Mouse (Mus musculus): ENCODE measurements around the gene Olfr1416.
"Not testable (repeated sequence)": the region's sequence is repeated elsewhere in the genome, so short reads cannot be mapped to it uniquely, and the experiment has no call there.

Gene Olfr1416

DNA sequence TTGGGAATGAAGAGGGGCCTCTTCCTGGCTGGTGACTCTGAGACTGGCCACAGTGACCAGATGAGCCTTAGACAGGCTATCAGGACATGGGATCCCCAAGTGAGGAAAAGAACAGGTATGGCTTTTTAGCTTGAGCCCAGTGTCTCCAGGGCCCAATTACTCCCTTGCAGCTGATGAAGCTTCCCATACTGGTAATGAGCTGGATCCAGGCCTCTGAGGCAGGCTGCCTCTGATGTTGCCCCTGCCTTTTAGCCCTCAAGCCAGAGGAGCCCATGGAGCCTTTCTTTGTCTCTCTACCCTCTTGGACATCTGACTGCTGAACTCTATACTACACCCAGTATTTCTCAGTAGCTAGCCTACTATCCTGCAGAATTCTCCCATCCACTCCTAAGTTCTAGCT lies at the start of gene Olfr1416:
Gene Olfr1416 (minus strand): TSS at position 101 of the 400 bp plus-strand sequence.
- DNase-seq (ENCODE audit: low spot score), result no peak

DNA sequence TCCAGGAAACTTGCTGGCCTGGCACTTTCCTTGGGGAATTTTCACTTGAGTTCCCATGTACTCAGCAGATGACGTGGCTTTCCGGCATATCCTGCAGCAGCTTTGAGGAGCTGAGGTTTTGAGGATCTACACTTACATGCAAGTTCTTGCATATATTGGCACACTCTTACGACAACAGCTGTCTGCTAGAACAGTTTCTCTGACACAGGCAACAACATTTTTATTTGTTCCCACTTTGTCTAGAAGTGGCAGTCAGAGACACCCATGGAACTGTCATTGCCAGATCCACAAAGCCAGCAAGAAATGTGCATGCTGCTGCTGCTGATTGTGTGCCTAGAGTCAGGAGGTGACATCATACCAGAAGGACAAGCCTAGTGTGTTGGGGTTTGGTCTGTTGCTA lies 38.9 kb upstream of the Olfr1416 start:
- DNase-seq (ENCODE audit: low spot score), result no peak

DNA sequence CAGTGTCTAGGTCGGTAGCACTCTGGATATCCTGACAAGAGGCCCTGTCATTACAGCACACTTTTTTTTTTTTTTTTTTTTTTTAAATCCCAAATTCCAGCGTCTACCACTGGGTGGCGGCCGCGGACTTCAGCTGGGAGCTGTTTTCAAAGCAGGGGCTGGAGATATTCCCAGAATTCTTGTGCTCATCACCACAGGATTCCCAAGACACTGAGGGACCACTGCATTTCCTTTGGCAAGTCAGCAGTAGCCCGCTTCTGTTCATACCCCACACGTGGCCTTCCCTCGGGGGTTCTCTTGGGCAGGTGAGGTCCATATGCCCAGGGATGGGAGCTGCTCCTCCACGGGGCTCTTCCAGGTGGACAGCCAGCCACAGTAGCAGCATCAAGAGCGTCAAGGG lies 36.5 kb upstream of the Olfr1416 start:
- no peak for DNase-seq (ENCODE audit: low spot score)

DNA sequence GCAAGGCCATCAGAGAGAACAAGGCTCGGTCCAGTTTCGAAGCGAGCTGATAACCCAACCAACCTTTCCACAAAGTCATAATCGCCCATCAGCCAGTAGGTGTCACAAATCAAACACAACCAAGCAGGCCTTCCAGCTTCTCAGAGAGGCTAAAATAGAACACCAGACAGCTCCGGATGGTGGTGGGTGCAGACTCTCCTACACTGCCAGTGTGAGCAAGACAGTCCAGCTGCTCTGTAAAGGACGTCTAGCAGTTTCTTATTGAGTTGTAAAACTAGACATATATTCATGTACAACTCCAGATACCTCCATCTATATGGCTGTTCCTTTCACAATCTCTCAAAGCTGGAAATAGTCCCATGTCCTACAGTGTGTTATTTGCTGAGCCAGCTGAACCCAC lies 34.1 kb upstream of the Olfr1416 start:
- DNase-seq (ENCODE audit: low spot score), result no peak

DNA sequence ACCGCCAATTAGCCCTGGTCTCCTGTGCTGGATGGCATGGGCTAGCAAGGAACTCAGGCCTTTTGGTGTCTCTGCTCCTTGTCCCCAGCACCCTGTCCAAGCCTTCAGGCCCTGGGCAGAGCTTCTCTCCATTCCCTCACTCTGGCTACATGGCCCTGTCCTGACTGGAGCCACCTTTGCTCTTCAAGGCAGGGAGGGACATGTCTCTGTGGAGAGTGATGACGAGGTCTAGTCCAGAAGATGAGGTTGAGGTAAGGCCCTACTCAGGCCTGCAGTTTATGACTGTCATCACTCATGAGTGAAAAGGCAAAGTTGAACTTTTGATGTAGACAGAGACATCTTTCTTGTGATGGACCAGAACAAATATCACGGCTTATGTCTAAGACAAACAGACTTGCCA lies 33.6 kb upstream of the Olfr1416 start, which contains the start of gene Olfr1414:
Gene Olfr1414 (minus strand): TSS at position 101 of the 400 bp plus-strand sequence.
- no peak for DNase-seq (ENCODE audit: low spot score)

DNA sequence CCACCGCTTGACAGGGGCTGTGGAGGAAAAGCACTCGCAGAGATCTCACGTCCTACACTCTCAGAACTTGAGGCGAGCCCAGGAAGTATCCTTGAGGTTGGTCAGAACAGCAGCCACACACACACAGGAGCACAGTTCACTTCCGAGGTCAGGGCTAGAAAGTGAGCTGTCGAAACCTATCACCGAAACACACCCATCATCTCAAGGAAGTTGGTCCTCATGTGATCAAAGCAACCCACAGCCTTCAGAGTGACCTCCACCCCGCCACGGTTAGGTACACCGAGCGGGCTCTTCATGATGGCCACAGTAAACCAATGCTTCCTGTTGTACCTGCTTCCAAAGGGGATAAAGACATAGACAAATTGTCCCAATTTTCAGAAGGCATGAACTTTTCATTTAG lies 30.5 kb upstream of the Olfr1416 start:
- no peak for DNase-seq (ENCODE audit: low spot score)

DNA sequence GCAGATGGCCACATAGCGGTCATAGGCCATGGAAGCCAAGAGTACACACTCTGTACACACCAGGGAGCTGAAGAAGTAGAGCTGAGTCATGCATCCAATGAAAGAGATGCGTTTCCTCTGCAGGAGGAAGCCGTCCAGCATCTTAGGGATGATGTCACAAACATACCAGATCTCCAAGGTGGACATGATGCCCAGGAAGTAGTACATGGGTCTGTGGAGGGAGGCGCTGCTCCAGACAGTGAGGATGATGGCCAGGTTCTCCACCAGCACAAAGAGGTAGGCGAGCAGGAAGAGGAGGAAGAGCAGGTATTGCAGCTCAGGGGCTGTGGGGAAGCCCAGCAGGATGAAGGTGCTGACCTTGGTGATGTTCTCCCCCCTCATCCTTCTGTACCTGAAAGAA lies 26.7 kb upstream of the Olfr1416 start:
- not testable (repeated sequence) for DNase-seq (ENCODE audit: low spot score)

DNA sequence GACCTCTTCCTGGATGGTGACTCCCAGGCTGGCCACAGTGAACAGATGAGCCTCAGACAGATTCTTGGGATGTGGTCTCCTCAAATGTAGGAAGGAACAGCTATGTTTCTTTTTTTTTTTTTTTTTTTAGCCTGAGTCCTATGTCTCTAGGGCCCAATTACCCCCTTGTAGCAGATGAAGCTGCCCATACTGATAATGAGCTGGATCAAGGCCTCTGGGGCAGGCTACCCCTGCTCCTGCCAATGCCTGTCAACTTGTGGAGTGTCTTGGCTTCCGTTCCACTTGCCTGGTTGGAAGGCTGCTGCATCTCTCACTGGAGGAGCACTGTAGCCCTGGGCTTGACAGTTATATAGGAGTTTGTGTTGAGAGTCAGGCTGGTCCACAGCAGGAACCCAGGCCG lies 11.1 kb upstream of the Olfr1416 start, which contains the start of gene Olfr1415:
Gene Olfr1415 (minus strand): TSS at position 101 of the 400 bp plus-strand sequence.
- DNase-seq (ENCODE audit: low spot score), result no peak

DNA sequence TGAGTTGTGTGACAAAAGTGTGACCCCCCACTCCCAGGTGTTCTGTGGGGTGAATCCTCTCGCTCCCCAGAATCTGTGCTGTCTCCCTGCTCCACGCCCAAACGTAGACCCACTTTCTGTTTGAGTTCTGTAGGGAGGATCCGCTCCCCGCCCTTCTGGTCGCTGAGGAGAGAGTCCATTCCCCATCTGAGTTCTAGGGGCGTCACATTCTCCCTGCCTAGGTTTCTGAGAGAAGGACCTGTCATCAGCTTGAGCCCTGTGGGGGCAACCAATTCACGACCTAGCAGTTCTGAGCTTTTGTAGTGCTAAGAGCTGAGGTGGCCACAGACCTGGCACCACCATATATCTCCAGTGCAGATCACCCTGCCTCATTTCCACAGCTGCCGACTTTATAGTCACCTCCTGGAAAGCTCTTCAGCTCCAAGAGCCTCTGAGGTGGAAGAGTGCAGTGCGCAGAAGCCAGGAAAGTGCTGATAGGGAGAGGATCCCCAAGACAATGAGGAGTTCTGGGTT lies 10.8 kb downstream of the Olfr1416 start:
- no peak for DNase-seq (ENCODE audit: low spot score)

DNA sequence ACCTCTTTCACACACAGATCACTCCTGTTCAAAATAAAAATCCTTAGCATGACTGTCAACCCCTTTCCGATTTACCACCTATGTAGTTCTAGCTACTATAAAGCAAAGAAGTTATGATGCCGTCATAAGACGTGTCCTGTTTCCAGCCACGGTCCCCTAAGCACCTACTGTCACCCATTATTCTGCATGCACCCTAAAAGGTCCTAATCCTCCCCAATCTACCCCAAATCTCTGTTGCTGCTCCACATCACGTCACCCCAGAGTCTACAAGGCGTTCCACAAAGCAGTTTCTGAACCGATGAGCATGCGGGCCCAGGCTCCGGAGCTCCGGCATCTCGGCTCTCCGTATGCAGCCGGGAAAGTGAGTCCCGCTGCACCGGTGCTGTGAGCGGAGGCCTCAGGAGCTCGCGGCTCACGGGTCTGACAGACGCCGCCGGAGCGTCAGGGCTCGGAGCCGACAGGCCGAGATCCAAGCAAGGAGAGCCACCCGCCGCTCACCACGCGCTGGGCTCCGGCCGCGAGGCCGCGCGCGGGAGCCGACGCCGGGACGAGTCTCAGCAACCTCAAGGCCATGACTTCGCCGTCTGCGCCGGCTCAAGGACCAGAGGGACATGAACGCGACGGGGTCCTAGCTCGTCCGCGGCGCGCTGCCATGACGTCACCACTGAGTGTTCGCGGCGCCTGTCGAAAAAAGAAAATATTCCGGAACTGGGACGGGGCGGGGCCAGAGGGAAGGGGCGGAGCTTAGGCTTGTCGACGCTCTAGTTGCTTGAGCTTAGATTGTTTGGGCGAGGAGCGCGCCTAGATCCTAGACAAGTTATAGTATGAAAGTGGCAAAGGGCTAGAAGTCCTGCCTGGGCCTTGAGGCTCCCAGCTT lies 11.5 kb downstream of the Olfr1416 start, which contains the start of gene Ndufa10:
Gene Ndufa10 (minus strand): TSS at position 696 of the 877 bp plus-strand sequence.
- peak; percentile 81 for DNase-seq (ENCODE audit: low spot score)

DNA sequence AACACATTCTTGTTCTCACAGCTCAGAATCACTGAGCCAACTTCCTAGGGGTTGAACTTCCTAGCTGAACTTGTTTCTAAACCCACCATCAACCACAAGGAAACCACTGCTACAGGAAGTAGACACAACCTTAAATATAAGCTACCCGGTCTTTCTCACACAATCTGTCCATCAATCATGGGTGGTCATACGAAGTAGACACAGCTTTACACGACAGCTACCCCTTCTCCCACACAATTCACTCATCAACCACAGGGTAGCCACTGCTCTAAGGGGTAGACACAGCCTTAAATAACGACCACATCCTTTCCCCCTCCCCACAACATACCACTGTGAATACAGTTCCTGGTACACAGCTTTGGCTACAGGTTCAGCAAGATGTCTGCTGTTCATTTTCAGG lies 16.0 kb downstream of the Olfr1416 start:
- no peak for DNase-seq (ENCODE audit: low spot score)

DNA sequence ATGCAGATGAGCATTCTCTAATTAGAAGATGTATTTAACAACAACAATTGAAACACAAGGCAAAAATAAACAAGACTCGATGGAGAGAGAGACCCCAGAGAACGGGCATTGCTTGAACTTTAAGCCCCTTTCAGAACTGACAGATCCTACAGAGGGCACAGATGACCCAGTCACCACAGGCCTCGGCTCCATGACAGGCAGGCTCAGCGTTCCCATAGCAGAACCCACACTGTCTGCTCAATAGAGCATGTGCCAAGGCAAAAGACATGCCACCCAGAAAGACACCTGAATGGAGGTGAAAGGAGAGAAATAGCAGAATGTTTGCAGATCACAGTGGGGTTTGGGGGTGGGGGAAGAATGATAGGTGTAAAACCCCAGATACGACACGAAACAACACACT lies 26.5 kb downstream of the Olfr1416 start:
- DNase-seq (ENCODE audit: low spot score), result no peak

DNA sequence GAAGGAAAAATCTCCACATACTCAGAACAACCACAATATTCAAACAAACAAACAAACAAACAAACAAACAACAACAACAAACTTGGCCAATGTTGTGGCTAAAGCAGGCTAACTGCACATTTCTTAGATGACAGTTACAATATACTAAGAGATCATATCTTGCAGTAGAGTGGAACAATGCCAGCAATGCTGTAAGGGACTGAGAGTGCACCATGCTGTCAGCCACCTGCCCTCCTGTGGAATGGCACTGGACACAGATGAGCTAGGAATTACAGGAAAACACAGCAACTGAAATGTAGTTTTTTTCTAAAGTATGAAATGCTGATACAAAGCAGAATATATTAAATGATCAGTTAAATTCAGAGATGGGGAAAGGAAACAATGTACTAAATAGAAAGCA lies 27.2 kb downstream of the Olfr1416 start:
- DNase-seq (ENCODE audit: low spot score), result no peak

DNA sequence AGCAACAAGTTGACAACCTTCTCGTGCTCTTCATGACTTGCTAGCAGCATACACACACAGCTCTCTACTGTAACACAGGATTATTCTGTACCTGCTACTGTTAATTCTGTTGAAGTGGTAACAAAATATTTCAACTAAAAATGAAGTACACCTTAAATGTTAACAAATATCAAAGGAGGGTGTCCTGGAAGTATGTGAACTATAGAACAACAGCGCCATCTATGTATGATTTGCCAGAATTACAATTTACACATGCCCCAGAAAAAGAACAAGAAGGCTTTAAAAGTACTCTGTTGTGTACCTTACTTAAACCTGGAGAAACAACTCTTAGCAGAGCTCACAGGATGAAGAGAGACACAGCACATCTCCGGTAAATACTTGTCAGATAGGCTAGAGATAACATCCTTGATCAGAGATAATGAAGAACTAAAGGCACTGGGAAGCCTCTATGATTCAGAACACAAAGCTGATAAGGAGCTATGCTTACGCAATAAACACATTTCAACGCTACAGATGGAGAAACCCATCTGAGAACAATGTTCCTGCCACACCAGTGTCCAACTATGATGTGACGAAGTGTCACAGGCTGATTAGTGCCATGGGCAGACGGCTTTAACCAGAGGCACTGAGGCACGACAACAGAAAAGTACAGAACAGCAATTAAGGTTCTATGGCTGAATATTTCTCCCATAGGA lies 31.0 kb downstream of the Olfr1416 start:
- no peak for DNase-seq (ENCODE audit: low spot score)

DNA sequence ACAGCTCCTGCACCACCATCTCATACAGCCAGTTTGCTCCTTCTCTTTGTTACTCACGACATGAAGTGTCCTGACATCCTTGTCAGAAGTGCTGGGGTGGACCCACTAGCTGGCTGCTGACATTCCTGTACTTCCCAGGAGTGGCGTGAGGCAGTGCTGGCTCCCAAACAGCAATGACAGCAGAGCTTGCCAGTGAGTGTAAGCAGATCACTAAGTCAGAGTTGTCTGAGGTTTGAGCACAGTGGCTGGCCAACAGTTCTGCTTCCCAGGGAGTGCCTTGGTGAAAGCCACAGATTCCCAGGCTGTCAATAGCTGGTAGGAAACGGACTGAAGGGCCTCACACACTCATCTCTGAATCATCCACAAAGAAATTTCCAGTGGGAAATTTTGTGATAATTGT lies 36.6 kb downstream of the Olfr1416 start:
- DNase-seq (ENCODE audit: low spot score), result no peak

DNA sequence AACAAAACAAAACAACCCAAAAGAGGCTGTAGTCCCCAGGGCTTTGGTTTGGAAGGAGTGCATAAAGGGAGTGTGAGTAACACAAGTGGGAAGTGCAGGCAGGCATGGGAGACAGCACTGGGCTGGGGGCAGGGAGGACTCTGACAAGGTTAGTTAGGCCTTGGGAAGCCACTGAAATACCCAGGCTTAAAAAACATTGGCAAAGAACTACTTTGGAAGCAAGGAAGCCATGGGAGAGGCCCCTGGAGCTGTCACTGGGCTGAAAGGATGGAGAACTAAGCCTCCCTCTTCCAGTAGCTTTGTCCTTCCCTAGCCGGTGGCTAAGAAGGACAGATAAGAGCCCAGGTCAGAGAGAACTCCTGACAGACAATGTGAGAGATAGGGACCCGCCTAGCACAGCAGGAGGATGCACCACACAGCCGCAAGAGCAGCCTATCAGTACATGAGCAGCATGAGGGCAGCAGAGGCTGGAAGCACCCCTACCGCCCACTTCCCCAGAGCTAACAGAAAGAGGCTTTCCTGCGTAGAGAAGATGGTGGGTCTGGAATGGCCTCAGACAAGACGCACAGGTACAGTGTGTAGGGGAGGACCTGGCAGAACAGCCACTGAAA lies 43.4 kb downstream of the Olfr1416 start:
- no peak for DNase-seq (ENCODE audit: low spot score)

DNA sequence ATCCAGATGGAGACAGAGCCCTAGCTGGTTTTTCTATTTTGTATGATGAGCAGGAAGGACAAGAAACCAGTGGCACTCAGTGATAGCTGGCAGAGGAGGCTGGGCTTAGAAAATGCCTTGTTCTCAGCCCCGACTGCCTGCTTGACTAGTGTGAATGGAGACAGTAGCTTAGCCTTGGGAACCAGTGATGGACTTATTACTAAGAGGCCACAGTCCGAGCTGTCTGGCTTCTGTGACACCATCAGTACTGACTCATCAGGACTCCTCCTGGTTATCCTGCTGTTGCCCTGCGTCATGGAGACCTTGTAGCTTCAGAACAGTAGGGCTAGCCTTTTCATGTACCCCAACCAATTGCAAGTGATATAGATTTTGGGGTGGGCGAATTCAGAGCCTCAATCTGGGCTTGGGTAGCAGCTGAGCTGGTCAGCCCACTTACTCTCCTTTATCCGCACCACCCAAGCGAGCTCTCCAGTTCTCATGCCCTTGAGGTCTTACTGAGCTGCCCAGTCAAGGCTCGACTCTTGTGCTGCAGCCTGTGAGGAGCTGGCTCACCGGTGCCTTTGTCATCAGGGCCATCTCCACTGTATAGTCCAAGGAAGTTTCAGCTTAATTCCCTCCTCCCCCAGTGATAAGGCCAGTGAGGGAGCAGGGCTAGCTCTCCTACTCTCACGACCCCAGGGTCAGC lies 44.7 kb downstream of the Olfr1416 start:
- no peak for DNase-seq (ENCODE audit: low spot score)

DNA sequence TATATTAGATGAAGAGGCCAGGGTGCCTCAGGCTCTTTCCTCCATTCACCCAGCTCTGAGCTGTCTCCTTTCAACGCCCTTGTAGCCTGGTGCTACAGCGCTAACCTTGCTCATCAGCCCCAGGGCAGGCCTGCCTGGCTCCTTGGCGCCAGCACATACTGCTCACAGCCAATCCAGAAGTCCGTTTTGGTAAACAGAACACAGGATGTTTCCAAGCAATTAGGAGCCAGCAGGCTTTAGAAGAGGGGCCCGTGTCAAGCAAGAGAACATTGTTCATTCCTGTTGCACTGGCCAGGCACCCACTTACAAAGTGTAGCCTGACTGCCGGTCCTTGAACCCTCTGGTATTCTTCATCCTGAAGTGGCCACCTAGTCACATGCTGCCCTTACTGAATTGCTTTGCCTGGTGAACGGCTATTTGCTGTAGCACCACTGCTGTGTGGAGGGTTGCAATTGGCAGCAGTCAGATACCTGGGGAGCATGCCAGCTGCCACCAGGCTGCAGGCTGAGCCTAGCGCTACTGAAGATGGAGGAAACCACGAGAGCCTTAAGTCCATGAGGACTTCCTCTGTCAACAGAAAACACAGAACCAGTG lies 47.1 kb downstream of the Olfr1416 start:
- DNase-seq (ENCODE audit: low spot score), result no peak

DNA sequence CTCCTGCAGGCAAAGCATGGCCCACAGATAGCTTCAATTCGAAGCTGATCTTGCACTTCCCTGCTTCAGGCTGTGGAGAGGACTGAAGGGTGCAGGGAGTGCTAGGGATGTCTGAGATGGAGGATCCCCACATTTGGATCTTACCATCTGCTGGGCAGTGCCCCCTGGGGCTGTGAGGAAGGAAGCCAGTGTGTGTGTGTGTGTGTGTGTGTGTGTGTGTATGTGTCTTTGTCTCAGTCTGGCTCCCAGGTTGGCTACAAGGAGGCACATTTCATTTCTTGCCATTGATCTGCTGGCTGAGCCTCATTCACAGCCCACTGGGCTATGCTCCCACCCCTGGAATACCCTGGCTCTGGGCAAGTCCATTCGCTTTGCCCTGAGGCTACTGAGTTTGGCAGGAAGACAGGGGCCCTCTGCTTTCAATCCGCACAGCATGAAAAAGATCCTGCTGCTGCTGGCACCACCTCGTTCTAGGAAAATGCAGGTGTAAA lies 48.0 kb downstream of the Olfr1416 start:
- no peak for DNase-seq (ENCODE audit: low spot score)

DNA sequence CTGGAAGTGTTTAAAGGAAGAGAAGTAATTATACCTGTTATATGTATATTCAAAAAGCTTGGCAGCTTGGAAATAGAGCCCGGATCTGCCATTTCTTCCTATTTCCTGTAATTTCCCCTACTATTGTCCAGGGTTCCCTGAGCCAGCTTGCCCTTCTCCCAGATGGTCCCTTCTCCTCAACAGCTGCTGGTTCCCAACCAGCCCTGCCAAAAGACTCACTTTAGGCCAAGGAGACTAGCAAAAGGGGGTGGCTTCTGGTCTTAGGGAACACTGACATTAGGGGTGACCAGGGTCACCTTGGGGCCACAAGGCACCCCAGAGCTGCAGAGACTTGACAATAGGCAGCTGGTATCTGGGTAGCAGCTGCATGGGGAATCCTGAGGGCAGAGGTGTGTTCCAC lies 49.9 kb downstream of the Olfr1416 start:
- no peak for DNase-seq (ENCODE audit: low spot score)

DNA sequence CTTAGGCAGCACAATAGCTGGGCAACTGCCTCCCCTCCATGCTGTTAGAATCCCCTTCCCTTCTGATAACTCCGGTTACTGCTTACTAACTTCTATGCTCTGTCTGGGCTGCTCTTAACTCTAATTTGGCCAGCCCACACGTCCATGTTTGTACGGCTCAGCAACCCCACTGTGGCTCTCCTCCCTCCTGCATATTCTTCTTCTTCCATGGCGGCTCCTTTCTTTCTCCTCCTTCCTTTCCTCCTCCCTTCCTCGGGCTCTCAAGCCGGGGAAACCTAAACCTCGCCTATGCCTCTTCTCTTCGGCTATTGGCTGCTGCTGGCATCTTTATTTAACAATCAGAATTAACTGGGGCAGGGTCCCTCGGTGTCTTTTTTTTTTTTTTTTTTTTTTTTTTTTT lies 52.1 kb downstream of the Olfr1416 start:
- DNase-seq (ENCODE audit: low spot score), result no peak
